Mouse (Mus musculus): ENCODE measurements around the gene Tspan18. TPM values are rescaled to one million over a fixed set of nuclear protein-coding genes. Genes with fewer than 3 reads are reported as not detected.

Gene Tspan18
- polyA plus RNA-seq, 1 experiment from 2014 or later = 16.4 TPM

DNA sequence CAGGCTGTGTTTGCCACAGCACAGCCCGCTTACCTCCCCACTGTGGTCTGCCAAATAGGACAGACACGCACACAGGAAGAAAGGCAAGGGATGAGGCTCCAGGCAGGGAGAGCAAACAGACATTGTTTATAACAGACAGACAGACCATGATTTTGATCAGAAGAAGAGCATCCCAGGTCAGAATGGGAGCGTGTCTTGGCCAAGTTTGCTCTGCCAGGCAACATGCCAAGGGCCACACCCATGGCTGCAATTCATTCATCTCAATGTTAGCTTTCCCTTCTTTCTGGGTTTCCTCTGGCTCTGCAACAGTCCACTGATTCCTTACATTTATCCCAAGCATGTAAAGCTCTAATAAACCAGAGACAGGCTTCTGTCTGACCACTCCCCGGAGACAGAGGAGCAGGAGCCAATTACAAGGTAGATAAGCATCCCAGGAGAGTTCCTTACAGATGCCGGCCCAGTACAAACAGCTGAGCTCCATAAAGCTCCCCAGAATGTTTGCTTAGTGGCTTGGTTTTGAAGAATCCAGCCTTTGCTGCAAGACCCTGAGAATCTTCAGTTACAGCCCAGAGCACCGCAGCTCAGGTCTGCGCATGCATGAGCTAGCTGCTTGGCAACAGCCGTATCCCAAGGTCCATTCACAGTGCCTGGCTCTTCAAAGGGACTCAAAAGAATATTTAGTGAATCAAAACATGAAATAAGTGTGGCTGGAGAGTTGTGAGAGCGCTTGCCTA lies 5.2 kb upstream of the Tspan18 start:
- 73% methylated on average over 9 of the region's 9 CpGs for WGBS
- Histone ChIP-seq H3K27me3 (peaks cover 19% of the 10 kb centered on the region), H3K9ac (replicated peaks) (no peak overlapping the region), H3K4me3 (replicated peaks) (no peak overlapping the region), H3K4me2 (no peak overlapping the region), H3K9me3 (no peaks in the 10 kb centered on the region), H3K27ac (no peak overlapping the region), H3K36me3 (no peaks in the 10 kb centered on the region), H3K4me1 (replicated peaks) (peaks cover 21% of the 10 kb centered on the region)
- ATAC-seq (ENCODE audit: insufficient number of reproducible peaks, insufficient read depth, low FRiP score, low TSS enrichment, low read depth) = no peak

DNA sequence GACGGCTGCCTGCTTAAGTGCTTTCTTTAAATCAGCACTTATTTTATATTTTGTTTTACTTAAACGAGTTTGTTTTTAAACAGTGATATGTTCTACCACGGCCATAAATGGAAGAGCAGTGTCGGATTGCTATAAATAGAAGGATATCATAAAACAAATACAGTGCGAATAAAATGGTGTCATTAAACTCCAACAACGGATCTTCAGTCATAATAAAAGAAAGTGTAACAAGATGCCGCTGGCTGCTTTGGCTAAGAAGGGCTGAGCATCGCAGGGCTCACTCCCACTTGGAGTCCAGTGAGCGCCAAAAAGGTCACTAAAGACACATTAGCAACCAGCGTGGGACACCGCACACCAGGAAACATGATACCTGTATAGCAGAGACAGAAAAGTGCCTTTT lies 1.7 kb upstream of the Tspan18 start:
- no peaks in the 10 kb centered on the region for H3K36me3 ChIP-seq
- no peak overlapping the region for H3K9ac ChIP-seq (replicated peaks)
- no peak overlapping the region for H3K4me2 ChIP-seq
- H3K27ac ChIP-seq = no peak overlapping the region
- WGBS = 55% methylated on average over 11 of the region's 11 CpGs
- no peaks in the 10 kb centered on the region for H3K9me3 ChIP-seq
- H3K4me3 ChIP-seq (replicated peaks) = no peak overlapping the region
- no peak for ATAC-seq (ENCODE audit: insufficient number of reproducible peaks, insufficient read depth, low FRiP score, low TSS enrichment, low read depth)
- peaks cover 37% of the 10 kb centered on the region for H3K4me1 ChIP-seq (replicated peaks)
- H3K27me3 ChIP-seq = peaks cover 19% of the 10 kb centered on the region

DNA sequence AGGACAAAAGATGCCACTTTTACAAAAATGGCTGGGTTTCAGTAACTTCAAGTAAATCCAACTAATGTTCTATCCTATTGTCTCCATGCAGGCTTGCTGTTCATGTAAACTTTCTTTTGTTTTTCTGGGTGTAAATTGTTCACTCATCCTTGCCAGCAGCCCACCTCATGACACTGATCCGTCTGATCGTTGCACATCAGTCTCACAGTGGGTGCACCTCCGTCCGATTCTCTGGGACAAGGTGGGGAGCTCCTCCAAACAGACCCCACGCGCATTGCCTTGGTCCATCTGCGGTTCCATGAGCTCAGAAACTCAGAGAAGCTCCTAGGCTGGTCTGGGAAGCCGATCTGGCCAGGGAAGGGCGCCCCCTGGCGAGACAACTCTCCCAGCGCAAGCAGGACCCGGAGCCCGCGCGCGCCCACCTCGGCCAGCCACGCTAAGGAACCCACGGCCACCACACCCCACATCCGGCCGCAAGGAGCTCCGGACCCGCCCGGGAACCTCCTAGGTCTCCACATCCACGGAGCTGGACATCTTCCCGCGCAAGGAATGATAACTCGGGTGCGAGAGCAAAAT lies 976 bp downstream of the Tspan18 start:
- Histone ChIP-seq H3K36me3 (no peaks in the 10 kb centered on the region), H3K9me3 (no peaks in the 10 kb centered on the region), H3K27me3 (peaks cover 11% of the 10 kb centered on the region), H3K4me1 (replicated peaks) (peaks cover 31% of the 10 kb centered on the region), H3K4me3 (replicated peaks) (peak overlapping the region; percentile 67), H3K27ac (peak overlapping the region; percentile 66; the same call in 1 of the 2 replicates), H3K9ac (replicated peaks) (peak overlapping the region; percentile 75), H3K4me2 (peak overlapping the region; percentile 99)
- WGBS = 2% methylated on average over 29 of the region's 29 CpGs
- peak; percentile 66; the same call in 1 of the 2 replicates for ATAC-seq (ENCODE audit: insufficient number of reproducible peaks, insufficient read depth, low FRiP score, low TSS enrichment, low read depth)

GRCm38 (mm10) chr2:93332277-93332676 lies 2.0 kb downstream of the Tspan18 start:
- no peak for ATAC-seq (ENCODE audit: insufficient number of reproducible peaks, insufficient read depth, low FRiP score, low TSS enrichment, low read depth)
- peak overlapping the region; percentile 67; the same call in 1 of the 2 replicates for H3K4me3 ChIP-seq (replicated peaks)
- peak overlapping the region; percentile 99 for H3K4me2 ChIP-seq
- peaks cover 11% of the 10 kb centered on the region for H3K27me3 ChIP-seq
- H3K9me3 ChIP-seq = no peaks in the 10 kb centered on the region
- H3K27ac ChIP-seq = no peak overlapping the region
- H3K4me1 ChIP-seq (replicated peaks) = peaks cover 39% of the 10 kb centered on the region
- no peaks in the 10 kb centered on the region for H3K36me3 ChIP-seq
- WGBS = 83% methylated on average over 4 of the region's 4 CpGs
- no peak overlapping the region for H3K9ac ChIP-seq (replicated peaks)

DNA sequence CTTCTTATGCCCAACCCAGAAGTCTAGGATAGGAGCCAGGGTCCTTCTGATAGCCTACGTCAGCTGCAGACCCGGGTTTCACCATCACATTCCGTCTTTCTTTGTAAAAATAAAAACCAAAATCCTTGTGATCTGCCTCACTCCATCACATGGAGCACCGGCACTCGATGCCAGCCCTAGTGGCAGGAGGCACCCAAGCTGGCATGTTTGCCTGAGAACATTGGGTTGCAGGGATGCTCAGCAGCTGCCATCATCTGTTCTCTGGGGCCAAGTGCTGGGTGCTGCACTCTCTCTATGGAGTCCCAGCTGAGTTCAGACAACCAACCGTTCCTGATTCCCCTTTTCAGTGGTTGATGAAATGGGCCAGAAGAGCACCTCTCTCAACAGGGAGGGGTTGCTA lies 3.2 kb downstream of the Tspan18 start:
- Histone ChIP-seq H3K4me2 (no peak overlapping the region), H3K9me3 (no peaks in the 10 kb centered on the region), H3K9ac (replicated peaks) (no peak overlapping the region), H3K36me3 (no peaks in the 10 kb centered on the region), H3K4me1 (replicated peaks) (peaks cover 39% of the 10 kb centered on the region), H3K27me3 (peaks cover 11% of the 10 kb centered on the region), H3K4me3 (replicated peaks) (no peak overlapping the region), H3K27ac (no peak overlapping the region)
- ATAC-seq (ENCODE audit: insufficient number of reproducible peaks, insufficient read depth, low FRiP score, low TSS enrichment, low read depth) = no peak
- 90% methylated on average over 6 of the region's 6 CpGs for WGBS

- WGBS = 88% methylated on average over 4 of the region's 4 CpGs
- peaks cover 38% of the 10 kb centered on the region for H3K4me1 ChIP-seq (replicated peaks)
- no peak for ATAC-seq (ENCODE audit: insufficient number of reproducible peaks, insufficient read depth, low FRiP score, low TSS enrichment, low read depth)
- no peaks in the 10 kb centered on the region for H3K36me3 ChIP-seq
- H3K27me3 ChIP-seq = no peaks in the 10 kb centered on the region; the same call in 1 of the 2 replicates
- H3K4me3 ChIP-seq (replicated peaks) = no peak overlapping the region
- H3K9ac ChIP-seq (replicated peaks) = no peak overlapping the region
- H3K27ac ChIP-seq = no peak overlapping the region
- no peaks in the 10 kb centered on the region for H3K9me3 ChIP-seq
- H3K4me2 ChIP-seq = no peak overlapping the region
Measured at GRCm38 (mm10) chr2:93329120-93329519, 5.2 kb downstream of the Tspan18 start.

- H3K36me3 ChIP-seq = 0 out of 2 replicates have a peak, but pooled peaks cover 7% of the 10 kb centered on the region
- H3K4me3 ChIP-seq (replicated peaks) = no peak overlapping the region
- WGBS = 65% methylated on average over 7 of the region's 7 CpGs
- H3K9me3 ChIP-seq = no peaks in the 10 kb centered on the region
- no peak overlapping the region for H3K27ac ChIP-seq
- no peak overlapping the region for H3K9ac ChIP-seq (replicated peaks)
- no peak overlapping the region for H3K4me2 ChIP-seq
- no peak for ATAC-seq (ENCODE audit: insufficient number of reproducible peaks, insufficient read depth, low FRiP score, low TSS enrichment, low read depth)
- no peaks in the 10 kb centered on the region for H3K27me3 ChIP-seq
- H3K4me1 ChIP-seq (replicated peaks) = peaks cover 40% of the 10 kb centered on the region
Measured at GRCm38 (mm10) chr2:93327915-93328555, 6.3 kb downstream of the Tspan18 start.

GRCm38 (mm10) chr2:93324681-93325080 lies 9.6 kb downstream of the Tspan18 start:
- peaks cover 52% of the 10 kb centered on the region for H3K4me1 ChIP-seq (replicated peaks)
- 0 out of 2 replicates have a peak overlapping the region, but pooled peaks have one; percentile 12 for H3K27ac ChIP-seq
- H3K4me2 ChIP-seq = no peak overlapping the region
- no peak overlapping the region for H3K9ac ChIP-seq (replicated peaks)
- ATAC-seq (ENCODE audit: insufficient number of reproducible peaks, insufficient read depth, low FRiP score, low TSS enrichment, low read depth) = no peak
- H3K36me3 ChIP-seq = 0 out of 2 replicates have a peak, but pooled peaks cover 7% of the 10 kb centered on the region
- 27% methylated on average over 7 of the region's 7 CpGs for WGBS
- H3K4me3 ChIP-seq (replicated peaks) = no peak overlapping the region
- H3K9me3 ChIP-seq = no peaks in the 10 kb centered on the region
- no peaks in the 10 kb centered on the region for H3K27me3 ChIP-seq

GRCm38 (mm10) chr2:93321946-93322345 lies 12.4 kb downstream of the Tspan18 start:
- Histone ChIP-seq H3K4me1 (replicated peaks) (peaks cover 69% of the 10 kb centered on the region), H3K4me2 (no peak overlapping the region), H3K9ac (replicated peaks) (no peak overlapping the region), H3K9me3 (no peaks in the 10 kb centered on the region), H3K27me3 (no peaks in the 10 kb centered on the region), H3K27ac (peak overlapping the region; percentile 69), H3K36me3 (0 out of 2 replicates have a peak, but pooled peaks cover 7% of the 10 kb centered on the region), H3K4me3 (replicated peaks) (no peak overlapping the region)
- WGBS = 53% methylated on average over 8 of the region's 8 CpGs
- no peak for ATAC-seq (ENCODE audit: insufficient number of reproducible peaks, insufficient read depth, low FRiP score, low TSS enrichment, low read depth)

- WGBS = 48% methylated on average over 5 of the region's 5 CpGs
- Histone ChIP-seq H3K4me1 (replicated peaks) (peaks cover 73% of the 10 kb centered on the region), H3K27ac (peak overlapping the region; percentile 66; the same call in 1 of the 2 replicates), H3K36me3 (0 out of 2 replicates have a peak, but pooled peaks cover 7% of the 10 kb centered on the region), H3K4me2 (no peak overlapping the region), H3K27me3 (no peaks in the 10 kb centered on the region), H3K9me3 (no peaks in the 10 kb centered on the region), H3K4me3 (replicated peaks) (no peak overlapping the region), H3K9ac (replicated peaks) (no peak overlapping the region)
- ATAC-seq (ENCODE audit: insufficient number of reproducible peaks, insufficient read depth, low FRiP score, low TSS enrichment, low read depth) = no peak
Measured at GRCm38 (mm10) chr2:93320267-93320666, 14.0 kb downstream of the Tspan18 start.

DNA sequence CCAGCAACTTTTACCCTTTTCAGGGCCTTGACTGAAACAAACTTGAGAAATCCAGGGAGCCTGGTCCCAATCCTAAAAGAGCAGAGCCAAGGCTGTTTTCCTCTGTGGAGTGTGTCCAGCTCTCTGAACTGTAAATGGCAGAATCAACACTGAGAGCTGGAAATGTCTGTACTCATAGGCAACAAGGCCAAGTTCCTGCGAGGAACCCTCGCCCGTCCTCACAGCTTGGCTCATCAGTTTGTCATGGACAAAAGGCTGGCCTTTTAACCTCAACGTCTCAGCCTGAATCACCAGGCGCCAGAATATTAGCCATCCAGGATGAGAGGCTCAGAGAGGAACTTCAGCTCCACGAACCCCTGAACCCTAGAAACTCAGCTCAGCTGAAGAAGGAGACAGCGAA lies 14.7 kb downstream of the Tspan18 start:
- WGBS = 59% methylated on average over 7 of the region's 7 CpGs
- H3K27me3 ChIP-seq = no peaks in the 10 kb centered on the region
- H3K4me1 ChIP-seq (replicated peaks) = peaks cover 66% of the 10 kb centered on the region
- H3K27ac ChIP-seq = peak overlapping the region; percentile 66
- H3K36me3 ChIP-seq = 0 out of 2 replicates have a peak, but pooled peaks cover 7% of the 10 kb centered on the region
- ATAC-seq (ENCODE audit: insufficient number of reproducible peaks, insufficient read depth, low FRiP score, low TSS enrichment, low read depth) = no peak
- H3K9me3 ChIP-seq = no peaks in the 10 kb centered on the region
- H3K4me3 ChIP-seq (replicated peaks) = no peak overlapping the region
- H3K4me2 ChIP-seq = no peak overlapping the region
- no peak overlapping the region for H3K9ac ChIP-seq (replicated peaks)

All from limb, embryonic 12.5 days (tissue).